Mouse (Mus musculus): ENCODE results near the gene Cxcr2. TPM values are rescaled to one million over a fixed set of nuclear protein-coding genes. Genes with fewer than 3 reads are reported as not detected.
A peak's percentile ranks its signal among the peaks of the same experiment; 100 is the strongest.

Cxcr2 gene
- polyA plus RNA-seq, 1 experiment = 11.4 TPM

DNA sequence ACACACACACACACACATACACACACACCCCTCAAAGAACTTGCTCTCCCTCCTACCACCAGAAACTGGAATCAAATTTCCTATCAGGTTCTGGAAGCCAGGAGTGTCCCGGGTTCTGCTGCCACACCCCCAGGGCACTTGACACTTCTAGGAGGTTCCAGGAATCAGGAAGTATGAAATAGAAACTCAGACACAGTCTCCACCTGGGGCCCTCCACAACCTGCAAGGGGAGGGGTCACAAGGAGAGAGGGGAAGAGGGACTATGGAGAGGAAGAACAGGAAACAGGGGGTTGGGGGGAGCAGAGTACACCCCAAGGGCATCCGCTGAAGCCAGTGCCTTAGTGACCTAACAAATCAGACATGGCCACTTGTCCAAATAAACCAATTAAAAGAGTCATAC is 27.7 kb downstream of the Cxcr2 start:
- 47% methylated on average over 2 of the region's 2 CpGs for WGBS
- H3K4me1 ChIP-seq (ENCODE audit: control insufficient read depth, insufficient read depth, insufficient read length) = no peaks in the 10 kb centered on the region
- no peak overlapping the region for H3K4me3 ChIP-seq (ENCODE audit: extremely low read depth, insufficient read depth, insufficient read length)
- no peaks in the 10 kb centered on the region for H3K27me3 ChIP-seq (ENCODE audit: control insufficient read depth, insufficient read depth, low read length)
- TF ChIP-seq CTCF (IDR thresholded peaks at IDR 0.05; ENCODE audit: extremely low read depth, insufficient read depth, insufficient read length, insufficient replicate concordance) (no peak), POLR2A (IDR thresholded peaks at IDR 0.05; ENCODE audit: low read depth, low read length) (no peak)
- H3K27ac ChIP-seq (ENCODE audit: insufficient read depth, low read length) = no peak overlapping the region
- H3K36me3 ChIP-seq (ENCODE audit: control insufficient read depth, insufficient read depth, low read length) = no peaks in the 10 kb centered on the region
- DNase-seq (ENCODE audit: low read depth in 1 of 2, low spot score in 2 of 2) = no peak

DNA sequence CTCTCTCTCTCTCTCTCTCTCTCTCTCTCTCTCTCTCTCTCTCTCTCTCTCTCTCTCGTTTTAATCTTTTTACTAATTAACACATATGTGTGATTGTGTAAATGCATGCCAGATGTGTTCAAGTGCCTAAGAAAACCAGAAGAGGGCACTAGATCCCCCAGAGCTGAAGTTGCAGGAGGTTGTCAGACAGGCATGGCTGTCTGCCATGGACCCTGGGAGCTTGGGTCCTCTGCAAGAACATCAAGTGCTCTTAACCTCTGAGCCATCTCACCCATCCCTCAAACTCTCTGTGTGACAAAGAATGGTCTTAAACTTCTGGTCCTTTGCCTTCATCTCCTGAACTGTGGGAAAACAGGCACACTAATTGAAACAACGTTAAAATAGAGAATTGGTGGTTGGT is 29.2 kb downstream of the Cxcr2 start:
- H3K4me3 ChIP-seq (ENCODE audit: extremely low read depth, insufficient read depth, insufficient read length) = no peak overlapping the region
- no peak overlapping the region for H3K27ac ChIP-seq (ENCODE audit: insufficient read depth, low read length)
- no peaks in the 10 kb centered on the region for H3K36me3 ChIP-seq (ENCODE audit: control insufficient read depth, insufficient read depth, low read length)
- H3K4me1 ChIP-seq (ENCODE audit: control insufficient read depth, insufficient read depth, insufficient read length) = no peaks in the 10 kb centered on the region
- TF ChIP-seq POLR2A (IDR thresholded peaks at IDR 0.05; ENCODE audit: low read depth, low read length) (no peak), CTCF (IDR thresholded peaks at IDR 0.05; ENCODE audit: extremely low read depth, insufficient read depth, insufficient read length, insufficient replicate concordance) (no peak)
- H3K27me3 ChIP-seq (ENCODE audit: control insufficient read depth, insufficient read depth, low read length) = no peaks in the 10 kb centered on the region
- no peak for DNase-seq (ENCODE audit: low read depth in 1 of 2, low spot score in 2 of 2)
- 67% methylated on average over 2 of the region's 2 CpGs for WGBS

DNA sequence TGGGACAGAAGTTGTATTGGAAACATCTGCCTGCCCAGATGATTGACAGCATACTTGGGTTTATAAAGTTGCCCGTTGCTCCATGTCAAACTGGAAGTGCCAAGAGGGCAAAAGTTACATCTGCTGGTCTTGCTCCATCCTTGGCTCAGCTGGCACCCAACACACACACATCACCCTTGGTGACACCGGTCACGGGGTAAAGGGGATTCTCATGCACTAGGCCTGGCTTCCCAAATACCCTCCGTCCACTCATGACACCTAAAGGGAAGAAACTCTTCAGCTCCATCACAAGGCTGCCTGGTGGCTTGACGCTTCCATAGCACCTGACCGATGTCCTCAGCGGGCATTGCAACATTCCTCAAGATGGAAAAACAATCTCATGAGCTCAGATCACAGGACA is 36.7 kb downstream of the Cxcr2 start:
- TF ChIP-seq POLR2A (IDR thresholded peaks at IDR 0.05; ENCODE audit: low read depth, low read length) = no peak
- no peak for TF ChIP-seq CTCF (IDR thresholded peaks at IDR 0.05; ENCODE audit: extremely low read depth, insufficient read depth, insufficient read length, insufficient replicate concordance)
- no peaks in the 10 kb centered on the region for H3K36me3 ChIP-seq (ENCODE audit: control insufficient read depth, insufficient read depth, low read length)
- no peaks in the 10 kb centered on the region for H3K27me3 ChIP-seq (ENCODE audit: control insufficient read depth, insufficient read depth, low read length)
- no peaks in the 10 kb centered on the region for H3K4me1 ChIP-seq (ENCODE audit: control insufficient read depth, insufficient read depth, insufficient read length)
- DNase-seq (ENCODE audit: low read depth in 1 of 2, low spot score in 2 of 2) = no peak
- WGBS = 92% methylated on average over 7 of the region's 7 CpGs
- H3K4me3 ChIP-seq (ENCODE audit: extremely low read depth, insufficient read depth, insufficient read length) = no peak overlapping the region
- no peak overlapping the region for H3K27ac ChIP-seq (ENCODE audit: insufficient read depth, low read length)

DNA sequence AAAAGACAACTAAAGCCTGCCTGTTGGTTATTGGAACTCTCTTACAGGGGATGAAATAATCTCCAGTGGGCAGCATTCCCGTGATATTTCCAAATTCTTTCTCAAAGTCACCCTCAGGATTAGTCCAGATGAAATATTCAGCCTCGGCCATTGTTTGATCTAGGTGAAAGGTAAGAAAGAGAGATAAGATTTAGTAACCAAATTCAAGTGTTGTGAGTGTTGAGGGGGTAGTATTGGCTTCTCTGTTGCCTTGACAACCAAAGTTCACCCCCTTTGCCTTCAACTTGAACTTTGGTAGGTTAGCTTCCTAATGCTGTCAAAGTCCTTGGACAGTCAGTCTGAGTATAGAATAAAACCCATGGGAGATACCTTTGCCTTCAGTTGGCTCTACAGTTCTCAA is 38.9 kb downstream of the Cxcr2 start:
- Histone ChIP-seq H3K27ac (ENCODE audit: insufficient read depth, low read length) (no peak overlapping the region), H3K27me3 (ENCODE audit: control insufficient read depth, insufficient read depth, low read length) (no peaks in the 10 kb centered on the region), H3K36me3 (ENCODE audit: control insufficient read depth, insufficient read depth, low read length) (no peaks in the 10 kb centered on the region), H3K4me3 (ENCODE audit: extremely low read depth, insufficient read depth, insufficient read length) (no peak overlapping the region), H3K4me1 (ENCODE audit: control insufficient read depth, insufficient read depth, insufficient read length) (no peaks in the 10 kb centered on the region)
- DNase-seq (ENCODE audit: low read depth in 1 of 2, low spot score in 2 of 2) = no peak
- 87% methylated on average over 2 of the region's 2 CpGs for WGBS
- TF ChIP-seq CTCF (IDR thresholded peaks at IDR 0.05; ENCODE audit: extremely low read depth, insufficient read depth, insufficient read length, insufficient replicate concordance) (no peak), POLR2A (IDR thresholded peaks at IDR 0.05; ENCODE audit: low read depth, low read length) (no peak)

DNA sequence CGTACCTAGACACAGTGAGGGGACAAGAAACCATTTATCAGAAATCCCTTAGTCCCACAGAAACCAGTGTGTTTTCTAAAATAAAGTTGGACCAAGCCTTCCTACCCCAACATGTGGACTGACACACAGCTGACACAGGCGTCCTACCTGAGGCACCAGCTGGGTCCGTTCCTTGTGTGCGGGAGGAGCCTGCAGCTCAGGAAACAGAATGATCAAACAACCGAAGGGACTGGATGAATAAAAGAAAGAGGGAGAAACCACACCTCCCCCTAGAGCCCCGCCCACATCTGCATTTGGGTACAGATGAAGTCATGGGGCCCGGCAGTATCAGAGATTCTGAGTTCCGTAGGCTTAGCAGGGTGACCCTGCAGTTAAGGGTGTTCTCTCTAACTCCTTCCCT is 40.7 kb downstream of the Cxcr2 start, which contains the start of gene Cxcr1:
TSS of gene Cxcr1 (minus strand) at position 187 of the 400 bp plus-strand sequence.
- Histone ChIP-seq H3K27ac (ENCODE audit: insufficient read depth, low read length) (no peak within 1 kb of the TSS), H3K4me1 (ENCODE audit: control insufficient read depth, insufficient read depth, insufficient read length) (no peaks in the 10 kb centered on the region), H3K36me3 (ENCODE audit: control insufficient read depth, insufficient read depth, low read length) (no peaks in the 10 kb centered on the region), H3K4me3 (ENCODE audit: extremely low read depth, insufficient read depth, insufficient read length) (no peak within 1 kb of the TSS), H3K27me3 (ENCODE audit: control insufficient read depth, insufficient read depth, low read length) (no peaks in the 10 kb centered on the region)
- TF ChIP-seq CTCF (IDR thresholded peaks at IDR 0.05; ENCODE audit: extremely low read depth, insufficient read depth, insufficient read length, insufficient replicate concordance) (no peak), POLR2A (IDR thresholded peaks at IDR 0.05; ENCODE audit: low read depth, low read length) (no peak)
- 53% methylated on average over 8 of the region's 8 CpGs for WGBS
- no peak for DNase-seq (ENCODE audit: low read depth in 1 of 2, low spot score in 2 of 2)

DNA sequence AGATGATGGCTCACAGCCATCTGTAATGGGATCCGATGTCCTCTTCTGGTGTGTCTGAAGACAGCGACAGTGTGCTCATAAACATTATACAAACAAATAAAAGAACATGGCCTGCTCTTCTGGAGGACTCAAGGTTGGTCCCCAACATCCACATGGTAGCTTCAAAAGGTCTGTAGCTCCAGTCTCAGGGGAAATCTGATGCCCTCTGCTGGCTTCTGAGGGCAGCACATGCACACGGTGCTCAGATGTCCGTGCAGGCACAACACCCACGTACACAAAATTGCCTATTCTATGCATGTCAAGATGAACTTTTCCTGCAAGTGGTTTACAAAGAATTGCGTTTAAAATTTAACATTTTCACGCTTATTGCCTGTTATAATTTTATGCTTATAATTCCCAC is 42.2 kb downstream of the Cxcr2 start:
- TF ChIP-seq CTCF (IDR thresholded peaks at IDR 0.05; ENCODE audit: extremely low read depth, insufficient read depth, insufficient read length, insufficient replicate concordance) (peak; percentile 55; the same call in 1 of the 2 replicates), POLR2A (IDR thresholded peaks at IDR 0.05; ENCODE audit: low read depth, low read length) (no peak)
- WGBS = 42% methylated on average over 7 of the region's 7 CpGs
- H3K36me3 ChIP-seq (ENCODE audit: control insufficient read depth, insufficient read depth, low read length) = no peaks in the 10 kb centered on the region
- peak; percentile 18 to 25 for DNase-seq (ENCODE audit: low read depth in 1 of 2, low spot score in 2 of 2)
- no peaks in the 10 kb centered on the region for H3K27me3 ChIP-seq (ENCODE audit: control insufficient read depth, insufficient read depth, low read length)
- no peaks in the 10 kb centered on the region; the same call in 1 of the 2 replicates for H3K4me1 ChIP-seq (ENCODE audit: control insufficient read depth, insufficient read depth, insufficient read length)
- no peak overlapping the region for H3K4me3 ChIP-seq (ENCODE audit: extremely low read depth, insufficient read depth, insufficient read length)
- no peak overlapping the region for H3K27ac ChIP-seq (ENCODE audit: insufficient read depth, low read length)

DNA sequence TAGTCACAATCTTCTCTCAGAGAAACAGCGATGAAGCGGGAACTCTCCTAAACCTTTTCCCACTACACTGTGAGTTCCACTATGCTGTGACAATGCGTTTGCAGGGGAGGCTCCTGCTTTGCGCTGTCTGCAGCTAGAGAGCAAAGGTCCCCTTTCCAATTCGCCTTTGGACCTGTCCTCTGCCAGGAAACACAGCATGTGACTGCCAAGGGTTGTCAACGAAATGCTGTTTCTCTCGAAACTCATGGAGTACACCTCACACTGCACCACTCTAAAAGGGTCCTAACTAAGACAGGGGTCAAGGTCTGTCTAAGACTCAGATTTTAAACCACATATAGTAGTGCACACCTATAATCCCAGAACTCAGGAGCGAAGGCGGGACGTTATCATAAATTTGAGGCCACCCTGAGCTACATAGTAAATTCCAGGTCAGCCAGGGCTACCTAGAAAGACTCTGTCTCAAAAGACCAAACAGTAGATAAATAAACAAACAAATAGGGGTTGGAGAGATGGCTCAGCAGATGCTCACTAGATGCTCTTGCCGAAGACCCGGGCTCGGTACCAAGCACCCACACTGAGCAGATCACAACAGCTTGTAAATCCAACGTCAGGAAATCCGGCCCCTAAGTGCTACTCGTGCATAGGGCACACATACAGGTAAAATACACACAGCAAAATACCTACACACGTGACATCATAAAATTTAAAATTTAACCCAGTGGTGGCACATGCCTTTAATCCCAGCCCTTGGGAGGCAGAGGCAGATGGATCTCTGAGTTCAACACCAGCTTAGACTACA is 43.0 kb downstream of the Cxcr2 start:
- 84% methylated on average over 17 of the region's 17 CpGs for WGBS
- Histone ChIP-seq H3K27ac (ENCODE audit: insufficient read depth, low read length) (no peak overlapping the region), H3K4me3 (ENCODE audit: extremely low read depth, insufficient read depth, insufficient read length) (no peak overlapping the region), H3K27me3 (ENCODE audit: control insufficient read depth, insufficient read depth, low read length) (no peaks in the 10 kb centered on the region), H3K4me1 (ENCODE audit: control insufficient read depth, insufficient read depth, insufficient read length) (no peaks in the 10 kb centered on the region; the same call in 1 of the 2 replicates), H3K36me3 (ENCODE audit: control insufficient read depth, insufficient read depth, low read length) (no peaks in the 10 kb centered on the region)
- DNase-seq (ENCODE audit: low read depth in 1 of 2, low spot score in 2 of 2) = no peak
- TF ChIP-seq POLR2A (IDR thresholded peaks at IDR 0.05; ENCODE audit: low read depth, low read length) = no peak
- TF ChIP-seq CTCF (IDR thresholded peaks at IDR 0.05; ENCODE audit: extremely low read depth, insufficient read depth, insufficient read length, insufficient replicate concordance) = no peak

Measured in spleen, adult 2 months (tissue).